Mouse (Mus musculus) limb, embryonic 13.5 days (tissue): ENCODE data around the gene Pin1. TPM values are rescaled to one million over a fixed set of nuclear protein-coding genes. Genes with fewer than 3 reads are reported as not detected.

Source experiments
- ATAC-seq: fragments of 200-750 bp; cut with Nextera tagmentation; 2 replicates; pipeline ENCODE4 v1.8.0; 2017; ENCODE audit warnings: low read depth, moderate number of reproducible peaks, moderate TSS enrichment; ENCODE audit not compliant: low FRiP score
- H3K27ac ChIP-seq: fragments of 300-500 bp; sonication (generic); 2 replicates; pipeline ENCODE4 v1.5.1; 2015; ENCODE audit warnings: inconsistent platforms, mild to moderate bottlenecking, moderate library complexity
- H3K27me3 ChIP-seq: fragments of 300-500 bp; sonication (generic); 2 replicates; pipeline ENCODE4 v1.6.1; 2015; ENCODE audit warnings: mild to moderate bottlenecking, inconsistent platforms
- H3K36me3 ChIP-seq: fragments of 300-500 bp; sonication (generic); 2 replicates; pipeline ENCODE4 v1.6.1; 2015; ENCODE audit warnings: inconsistent platforms, mild to moderate bottlenecking, moderate library complexity
- H3K4me1 ChIP-seq: fragments of 300-500 bp; sonication (generic); 2 replicates; pipeline ENCODE4 v1.6.1; 2015; ENCODE audit warnings: inconsistent platforms
- H3K4me2 ChIP-seq: fragments of 300-500 bp; sonication (generic); replicated peaks from 2 replicates; pipeline ENCODE4 v1.6.1; 2015; ENCODE audit warnings: inconsistent platforms, mild to moderate bottlenecking, moderate library complexity
- H3K4me3 ChIP-seq: fragments of 300-500 bp; sonication (generic); 2 replicates; pipeline ENCODE4 v1.5.1; 2015; ENCODE audit warnings: moderate library complexity, mild to moderate bottlenecking, inconsistent platforms
- H3K9ac ChIP-seq: fragments of 300-500 bp; sonication (generic); 2 replicates; pipeline ENCODE4 v1.6.1; 2015; ENCODE audit warnings: mild to moderate bottlenecking, inconsistent platforms
- H3K9me3 ChIP-seq: fragments of 300-500 bp; sonication (generic); 2 replicates; pipeline ENCODE4 v1.6.1; 2016; ENCODE audit warnings: inconsistent platforms
- WGBS: fragments of 180-500 bp; shearing (Covaris S2); methylation state at CpG from one replicate; pipeline ENCODE4 v1.1.7; 2015; 5-methylcytosine and 5-hydroxymethylcytosine counted together
- polyA plus RNA-seq: library from polyadenylated mRNA; unstranded; fragments of >200 nt; fragmentation: Nextera tagmentation; extraction: Ambion mirVana; gene quantifications from 2 replicates; pipeline ENCODE4 v1.2.1, GENCODE M21; 2015

Pin1 gene
- polyA plus RNA-seq, 1 experiment from 2014 or later = 49.9 TPM

GRCm38 (mm10) chr9:20715332-20715731 is 63.4 kb downstream of the Pin1 start:
- ATAC-seq = no peak
- H3K9ac ChIP-seq = no peak overlapping the region
- no peaks in the 10 kb centered on the region for H3K4me1 ChIP-seq
- H3K4me3 ChIP-seq = no peak overlapping the region
- H3K27me3 ChIP-seq = 0 out of 2 replicates have a peak, but pooled peaks cover 2% of the 10 kb centered on the region
- WGBS = 72% methylated on average over 7 of the region's 7 CpGs
- H3K36me3 ChIP-seq = no peaks in the 10 kb centered on the region
- H3K9me3 ChIP-seq = no peaks in the 10 kb centered on the region
- H3K4me2 ChIP-seq = no peak overlapping the region
- H3K27ac ChIP-seq = no peak overlapping the region

Other genes with a start within 250 kb of the Pin1 start
- gene Zfp26, start 191.9 kb upstream of the Pin1 start, polyA plus RNA-seq = 20.3 TPM in 2 replicates
- gene Zfp426, start 159.3 kb upstream of the Pin1 start, polyA plus RNA-seq = 18.6 and 23.3 TPM in 2 replicates
- 144 and 152 TPM in 2 replicates for gene Zfp266, start 130.7 kb upstream of the Pin1 start, polyA plus RNA-seq
- gene Zfp846, start 70.8 kb upstream of the Pin1 start, polyA plus RNA-seq = 25.2 and 28.3 TPM in 2 replicates
- 375 and 411 TPM in 2 replicates for gene Ubl5, start 9.2 kb upstream of the Pin1 start, polyA plus RNA-seq
- 21.3 and 21.5 TPM in 2 replicates for gene Fbxl12, start 7.3 kb upstream of the Pin1 start, polyA plus RNA-seq
- 4.9 and 5.7 TPM in 2 replicates for gene Olfm2, start 94.3 kb downstream of the Pin1 start, polyA plus RNA-seq
- gene Col5a3, start 163.0 kb downstream of the Pin1 start, polyA plus RNA-seq = 0.60 and 0.62 TPM in 2 replicates
- gene Rdh8, start 166.4 kb downstream of the Pin1 start, polyA plus RNA-seq = not detected in 2 replicates
- gene A230050P20Rik, start 216.5 kb downstream of the Pin1 start, polyA plus RNA-seq = 4.6 and 5.6 TPM in 2 replicates
- 2.9 and 3.3 TPM in 2 replicates for gene Angptl6, start 227.6 kb downstream of the Pin1 start, polyA plus RNA-seq
- 85.9 and 91.3 TPM in 2 replicates for gene Ppan, start 236.1 kb downstream of the Pin1 start, polyA plus RNA-seq
- 329 and 337 TPM in 2 replicates for gene Eif3g, start 246.5 kb downstream of the Pin1 start, polyA plus RNA-seq